Mouse (Mus musculus) liver, postnatal 0 days (tissue): Measurements from ENCODE around the gene Tmem169. TPM values are rescaled to one million over a fixed set of nuclear protein-coding genes. Genes with fewer than 3 reads are reported as not detected.

Experiments
- ATAC-seq: fragments of 200-750 bp; cut with Nextera tagmentation; 2 replicates; pipeline ENCODE4 v1.8.0; 2017; ENCODE audit warnings: mild to moderate bottlenecking, moderate library complexity
- DNase-seq: peaks from one replicate; pipeline ENCODE4 v3.0.0-alpha.2; 2016
- H3K27ac ChIP-seq: fragments of 300-500 bp; sonication (generic); 2 replicates; pipeline ENCODE4 v1.5.1; 2014; ENCODE audit warnings: antibody characterized with exemption, moderate library complexity, mild to moderate bottlenecking, low read depth
- H3K27me3 ChIP-seq: fragments of 300-500 bp; sonication (generic); 2 replicates; pipeline ENCODE4 v1.6.1; 2014; ENCODE audit warnings: low read length, control low read depth, mixed read lengths; ENCODE audit not compliant: insufficient read depth
- H3K36me3 ChIP-seq: fragments of 300-500 bp; sonication (generic); replicated peaks from 2 replicates; pipeline ENCODE4 v1.6.1; 2014; ENCODE audit warnings: mild to moderate bottlenecking, control low read depth, low read length, moderate library complexity, mixed read lengths; ENCODE audit not compliant: insufficient read depth
- H3K4me1 ChIP-seq: fragments of 300-500 bp; sonication (generic); 2 replicates; pipeline ENCODE4 v1.6.1; 2014; ENCODE audit warnings: antibody characterized with exemption, mild to moderate bottlenecking, control low read depth; ENCODE audit not compliant: insufficient read depth
- H3K4me2 ChIP-seq: fragments of 300-500 bp; sonication (generic); 2 replicates; pipeline ENCODE4 v1.6.1; 2014; ENCODE audit warnings: low read depth, mild to moderate bottlenecking, low read length, moderate library complexity, mixed read lengths
- H3K4me3 ChIP-seq: fragments of 300-500 bp; sonication (generic); 2 replicates; pipeline ENCODE4 v1.5.1; 2014; ENCODE audit warnings: low read depth, low read length
- H3K9ac ChIP-seq: fragments of 300-500 bp; sonication (generic); replicated peaks from 2 replicates; pipeline ENCODE4 v1.6.1; 2014; ENCODE audit warnings: mild to moderate bottlenecking, moderate library complexity
- H3K9me3 ChIP-seq: fragments of 300-500 bp; sonication (generic); 2 replicates; pipeline ENCODE4 v1.6.1; 2016; ENCODE audit warnings: mild to moderate bottlenecking, control low read depth, low read length, mixed read lengths
- CTCF ChIP-seq: sonication (generic); IDR thresholded peaks from 2 replicates; pipeline ENCODE4 v1.5.1; 2016; ENCODE audit warnings: antibody characterized with exemption, low read depth
- EP300 ChIP-seq: IDR thresholded peaks from 2 replicates; pipeline ENCODE4 v1.6.1; 2016; ENCODE audit warnings: antibody characterized with exemption, low read depth, mild to moderate bottlenecking
- WGBS: fragments of 180-500 bp; shearing (Covaris S2); extraction: QIAGEN DNeasy Blood & Tissue Kit; methylation state at CpG from one replicate; pipeline ENCODE4 v1.1.7; 2014; ENCODE audit not compliant: insufficient replicate concordance; 5-methylcytosine and 5-hydroxymethylcytosine counted together
- polyA plus RNA-seq: library from polyadenylated mRNA; unstranded; fragments of >200 nt; fragmentation: Nextera tagmentation; extraction: Ambion mirVana; gene quantifications from 2 replicates; pipeline ENCODE4 v1.2.1, GENCODE M21; 2015

Gene Tmem169
- polyA plus RNA-seq, 1 experiment from 2014 or later: 0.29 TPM

GRCm38 (mm10) chr1:72338341-72338740 is 54.2 kb downstream of the Tmem169 start:
- TF ChIP-seq EP300 (no peak), CTCF (no peak)
- H3K4me1 ChIP-seq: no peaks in the 10 kb centered on the region
- ATAC-seq: no peak

GRCm38 (mm10) chr1:72347873-72348272 is 63.7 kb downstream of the Tmem169 start:
- H3K36me3 ChIP-seq: peaks cover 7% of the 10 kb centered on the region
- ATAC-seq (no peak), DNase-seq (no peak)
- WGBS: 56% methylated on average over 6 of the region's 6 CpGs
- H3K9me3 ChIP-seq: no peaks in the 10 kb centered on the region
- no peak overlapping the region for H3K4me3 ChIP-seq
- no peak overlapping the region for H3K9ac ChIP-seq
- TF ChIP-seq EP300: no peak
- TF ChIP-seq CTCF: no peak
- H3K4me1 ChIP-seq: no peaks in the 10 kb centered on the region
- H3K27me3 ChIP-seq: no peaks in the 10 kb centered on the region
- no peak overlapping the region for H3K4me2 ChIP-seq
- H3K27ac ChIP-seq: no peak overlapping the region

More at GRCm38 (mm10) chr1:72338341-72338740, 54.2 kb downstream of the Tmem169 start:
- Histone ChIP-seq H3K4me3 (no peak overlapping the region), H3K27ac (no peak overlapping the region), H3K27me3 (no peaks in the 10 kb centered on the region), H3K4me2 (no peak overlapping the region), H3K9me3 (no peaks in the 10 kb centered on the region), H3K9ac (no peak overlapping the region), H3K36me3 (peaks cover 5% of the 10 kb centered on the region)
- 77% methylated on average over 5 of the region's 5 CpGs for WGBS
- no peak for DNase-seq

Other genes starting within 250 kb of the Tmem169 start
- gene Mreg, start 72.1 kb upstream of the Tmem169 start, polyA plus RNA-seq: 10.0 and 10.5 TPM in 2 replicates
- 132 and 143 TPM in 2 replicates for gene Pecr, start 55 bp upstream of the Tmem169 start, polyA plus RNA-seq
- gene Xrcc5, start 23.1 kb downstream of the Tmem169 start, polyA plus RNA-seq: 10.3 and 10.8 TPM in 2 replicates